ENCODE assay signal across 14 mouse cellular contexts in the genomic region with DNA sequence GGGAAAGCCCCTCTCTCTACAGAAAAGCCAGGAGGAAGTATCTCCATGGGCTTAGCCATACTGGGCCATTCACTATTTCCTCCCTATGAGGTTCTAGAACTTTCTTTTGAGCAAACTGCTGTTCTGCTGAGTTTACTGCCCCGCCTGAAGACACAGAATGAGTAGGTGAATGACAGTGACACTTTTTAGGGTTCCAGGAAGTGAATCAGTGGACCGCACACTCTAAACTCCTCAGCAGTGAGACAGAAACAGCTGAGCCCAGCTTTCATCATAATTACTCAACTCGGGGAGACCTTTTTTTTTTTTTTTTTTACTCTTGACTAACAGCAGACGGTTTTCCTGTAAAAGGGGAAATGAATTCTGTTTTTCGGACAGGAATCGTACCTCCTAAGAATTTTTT. TPM values are rescaled to one million over a fixed set of nuclear protein-coding genes. Genes with fewer than 3 reads are reported as not detected.
DNase-seq lines count a peak whose midpoint lies in the region; ATAC-seq and TF ChIP-seq lines count a peak whose summit lies in the region.
"Had no signal": no experiment of that assay in that cellular context is flagged by ENCODE, and none has a peak within 500 bp of the region (broad histone marks: within the 10 kb centered on the region; RNA-seq: fewer than 3 reads in every experiment).

No protein-coding gene starts in this region.

- TF ChIP-seq POLR2A in bone marrow, adult 2 months (IDR thresholded peaks at IDR 0.05; ENCODE audit: borderline replicate concordance, control insufficient read depth, low read depth, low read length) = no peak

- H3K4me1 ChIP-seq in liver, postnatal 0 days (ENCODE audit: insufficient read depth) = no peaks in the 10 kb centered on the region
- H3K4me1 ChIP-seq in bone marrow, adult 2 months (ENCODE audit: control insufficient read depth, insufficient read depth, low read length) = peaks cover 1% of the 10 kb centered on the region; the same call in 1 of the 2 replicates

- no peaks in the 10 kb centered on the region for H3K36me3 ChIP-seq in liver, postnatal 0 days (replicated peaks; ENCODE audit: insufficient read depth, low read length)

- no peak for DNase-seq in liver, postnatal 0 days
- no peak for DNase-seq in liver
- DNase-seq in adipocyte (ENCODE audit: low spot score) = no peak
- DNase-seq in gastrocnemius, postnatal 10 days = no peak
- DNase-seq: adrenal gland, postnatal 36 days; cerebellum, adult 9-10 months; kidney, postnatal 4 days; thymus, postnatal 36 days had no signal

- no peak for TF ChIP-seq CTCF in liver, postnatal 0 days (IDR thresholded peaks at IDR 0.05; ENCODE audit: low read depth)
- TF ChIP-seq CTCF in bone marrow, adult 2 months (IDR thresholded peaks at IDR 0.05; ENCODE audit: control insufficient read depth, insufficient read depth, low read length) = no peak

- H3K9ac ChIP-seq in liver, postnatal 0 days (replicated peaks) = no peak overlapping the region
- H3K9ac ChIP-seq: hindbrain, embryonic 13.5 days had no signal

- no peaks in the 10 kb centered on the region for H3K27me3 ChIP-seq in liver, postnatal 0 days (ENCODE audit: insufficient read depth, low read length)
- H3K27me3 ChIP-seq: hindbrain, embryonic 13.5 days had no signal

- 25% methylated on average over 6 of the region's 6 CpGs for WGBS in liver, postnatal 0 days (ENCODE audit: insufficient replicate concordance)
- 5% methylated on average over 6 of the region's 6 CpGs for WGBS in bone marrow, adult 2 months

- no peak for TF ChIP-seq EP300 in liver, postnatal 0 days (IDR thresholded peaks at IDR 0.05; ENCODE audit: low read depth)

- H3K4me2 ChIP-seq in liver, postnatal 0 days (ENCODE audit: low read depth, low read length) = peak overlapping the region; percentile 42; the same call in 1 of the 2 replicates
- H3K4me2 ChIP-seq: hindbrain, embryonic 13.5 days had no signal

- H3K9me3 ChIP-seq in liver, postnatal 0 days (ENCODE audit: low read length) = no peaks in the 10 kb centered on the region; the same call in 1 of the 2 replicates
- H3K9me3 ChIP-seq: hindbrain, embryonic 13.5 days had no signal

- no peak overlapping the region for H3K27ac ChIP-seq in liver, postnatal 0 days (ENCODE audit: low read depth)
- H3K27ac ChIP-seq in bone marrow, adult 2 months (ENCODE audit: control insufficient read depth, insufficient read depth, low read depth, low read length, poor library complexity) = peak overlapping the region; percentile 65
- H3K27ac ChIP-seq: hindbrain, embryonic 13.5 days; midbrain, embryonic 10.5 days had no signal

- ATAC-seq in liver, postnatal 0 days = peak; percentile 56; the same call in 1 of the 2 replicates
- peak; percentile 69 to 84 for ATAC-seq in hematopoietic stem cell, adult 5-6 weeks (replicated peaks in 1 of 2; ENCODE audit: insufficient read depth in 1 of 2, low FRiP score in 2 of 2, low TSS enrichment in 1 of 2, low read depth in 1 of 2, poor library complexity in 2 of 2, severe bottlenecking in 2 of 2)
- ATAC-seq in neutrophil, adult 5-6 weeks (ENCODE audit: extremely low read depth, insufficient number of reproducible peaks, low FRiP score, poor library complexity, severe bottlenecking) = peak; percentile 89

- H3K4me3 ChIP-seq in liver, postnatal 0 days (ENCODE audit: low read depth, low read length) = 0 out of 2 replicates have a peak overlapping the region, but pooled peaks have one; percentile 22
- H3K4me3 ChIP-seq in bone marrow, adult 2 months (replicated peaks; ENCODE audit: control insufficient read depth, low read depth, low read length) = no peak overlapping the region
- H3K4me3 ChIP-seq: erythroblast, embryonic 14.5 days; hindbrain, embryonic 13.5 days; midbrain, embryonic 10.5 days had no signal

RNA-seq across cellular contexts. Expression of gene Pdpn, which starts 10.9 kb away (rescaled TPM):
- 1.6 TPM in 2 replicates for polyA plus RNA-seq in liver, postnatal 0 days (2015; fragmentation: Nextera tagmentation; extraction: Ambion mirVana)
- polyA plus RNA-seq in bone marrow, adult 2 months (2011; ENCODE audit: insufficient read depth, insufficient read length, low replicate concordance, missing spikeins) = 14.1 TPM in 1 of 2 replicates, not detected in the other
- not detected in 2 replicates for total RNA-seq in hematopoietic stem cell, adult 5-6 weeks (2017)
- total RNA-seq in neutrophil, adult 5-6 weeks (2017) = not detected in 2 replicates
- total RNA-seq in gastrocnemius, postnatal 10 days (2021) = 10 to 100 TPM; 23.1 to 28.3 TPM
- polyA plus RNA-seq: erythroblast, embryonic 14.5 days had no signal

Comparison
In these comparisons a context has a peak if more than half of its experiments do, and no peak if none do; other contexts are left out.
1. RNA of gene Pdpn, which starts 10.9 kb away (total RNA-seq): 23.1 to 28.3 TPM in gastrocnemius, postnatal 10 days; not detected in neutrophil, adult 5-6 weeks and not detected in hematopoietic stem cell, adult 5-6 weeks; every median in the first group is over 10 times any median in the second.
2. Peak in every context shown above with its lines, with median percentiles within 50 percentile points of each other: ATAC-seq.